Mouse (Mus musculus): ENCODE measurements at regions not wholly inside any gene's neighbourhood (a gene's known extent, or its start where the extent isn't known, plus 50 kb on each side); places are given as distances from the start of the nearest gene placed in this dataset.

- TF ChIP-seq CTCF (IDR thresholded peaks at IDR 0.05; ENCODE audit: insufficient read depth, low read length) (no peak), POLR2A (IDR thresholded peaks at IDR 0.05; ENCODE audit: borderline replicate concordance, extremely low read depth, low read depth, low read length) (no peak)
Measured at GRCm38 (mm10) chr12:77991627-77992026, 202.4 kb upstream of the Gm6657 start.

All from lung, adult 2 months (tissue).